Mouse (Mus musculus): ENCODE data around the gene Mak. TPM values are rescaled to one million over a fixed set of nuclear protein-coding genes. Genes with fewer than 3 reads are reported as not detected.
A peak's percentile ranks its signal among the peaks of the same experiment; 100 is the strongest.

The Mak gene
- polyA plus RNA-seq, 1 experiment from 2014 or later = 0.07 TPM

- 79% methylated on average over 10 of the region's 10 CpGs for WGBS
- no peak for TF ChIP-seq CTCF (IDR thresholded peaks at IDR 0.05; ENCODE audit: low read depth)
- H3K27ac ChIP-seq (ENCODE audit: low read depth, low read length) = no peak overlapping the region
- H3K4me1 ChIP-seq (replicated peaks; ENCODE audit: control insufficient read depth, insufficient read depth, low read length) = no peaks in the 10 kb centered on the region
- H3K4me3 ChIP-seq (ENCODE audit: low read depth, low read length) = no peak overlapping the region
- no peak overlapping the region for H3K4me2 ChIP-seq (replicated peaks; ENCODE audit: low read depth)
- no peaks in the 10 kb centered on the region for H3K36me3 ChIP-seq (ENCODE audit: control insufficient read depth, insufficient read depth)
- no peak for ATAC-seq
- no peaks in the 10 kb centered on the region for H3K9me3 ChIP-seq (ENCODE audit: control insufficient read depth)
- H3K27me3 ChIP-seq (replicated peaks; ENCODE audit: control insufficient read depth, insufficient read depth, low read length) = 0 out of 2 replicates have a peak, but pooled peaks cover 2% of the 10 kb centered on the region
- H3K9ac ChIP-seq (ENCODE audit: low read depth, low read length) = no peak overlapping the region
These were observed 14.7 kb upstream of the Mak start for GRCm38 (mm10) chr13:41094160-41094559.

DNA sequence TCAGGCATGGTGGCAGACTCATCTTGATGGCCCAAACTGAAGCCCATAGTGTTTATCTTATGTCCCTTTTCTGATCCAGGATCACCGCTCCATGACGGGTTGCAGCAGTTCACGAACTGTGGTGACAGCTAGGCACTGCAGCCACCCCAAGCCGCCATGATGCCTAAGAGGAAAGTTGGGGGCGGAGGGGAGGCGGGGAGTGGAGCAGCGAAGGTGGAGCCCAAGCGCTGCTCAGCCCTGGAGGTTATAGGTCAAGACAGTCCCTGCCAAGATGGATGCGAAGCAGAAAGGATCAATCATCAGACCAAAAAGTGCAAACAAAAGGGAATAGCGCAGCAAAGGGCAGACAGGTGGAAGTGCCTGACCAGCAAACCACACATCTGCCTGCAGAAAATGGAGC is 11.8 kb upstream of the Mak start:
- no peak overlapping the region for H3K27ac ChIP-seq (ENCODE audit: low read depth, low read length)
- H3K9me3 ChIP-seq (ENCODE audit: control insufficient read depth) = no peaks in the 10 kb centered on the region
- no peak overlapping the region for H3K4me3 ChIP-seq (ENCODE audit: low read depth, low read length)
- no peak overlapping the region for H3K9ac ChIP-seq (ENCODE audit: low read depth, low read length)
- 26% methylated on average over 10 of the region's 10 CpGs for WGBS
- H3K4me2 ChIP-seq (replicated peaks; ENCODE audit: low read depth) = no peak overlapping the region
- H3K27me3 ChIP-seq (replicated peaks; ENCODE audit: control insufficient read depth, insufficient read depth, low read length) = 0 out of 2 replicates have a peak, but pooled peaks cover 2% of the 10 kb centered on the region
- no peak for ATAC-seq
- H3K4me1 ChIP-seq (replicated peaks; ENCODE audit: control insufficient read depth, insufficient read depth, low read length) = no peaks in the 10 kb centered on the region
- H3K36me3 ChIP-seq (ENCODE audit: control insufficient read depth, insufficient read depth) = no peaks in the 10 kb centered on the region
- no peak for TF ChIP-seq CTCF (IDR thresholded peaks at IDR 0.05; ENCODE audit: low read depth)

DNA sequence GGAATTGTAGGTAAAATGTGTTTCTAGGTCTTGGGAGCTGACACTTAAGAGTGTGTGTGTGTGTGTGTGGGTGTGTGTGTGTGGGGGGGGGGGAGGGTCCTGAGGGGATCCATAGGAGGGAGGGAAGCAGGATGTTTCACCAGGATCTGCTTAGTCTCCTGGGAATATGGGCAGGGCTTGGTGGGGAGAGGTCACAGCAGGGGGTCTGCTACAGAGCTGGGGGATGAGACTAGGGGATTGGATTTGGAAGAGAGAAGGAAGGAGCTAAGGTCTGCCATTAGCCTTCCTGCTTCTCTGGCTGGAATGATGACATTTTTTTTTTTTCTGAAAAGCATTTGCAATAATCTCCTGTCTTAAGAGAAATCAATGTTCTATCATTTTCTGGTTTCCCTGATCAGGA is 9.2 kb upstream of the Mak start:
- H3K36me3 ChIP-seq (ENCODE audit: control insufficient read depth, insufficient read depth) = no peaks in the 10 kb centered on the region
- no peak for ATAC-seq
- no peak overlapping the region for H3K27ac ChIP-seq (ENCODE audit: low read depth, low read length)
- no peak overlapping the region for H3K4me2 ChIP-seq (replicated peaks; ENCODE audit: low read depth)
- H3K9me3 ChIP-seq (ENCODE audit: control insufficient read depth) = no peaks in the 10 kb centered on the region
- H3K4me3 ChIP-seq (ENCODE audit: low read depth, low read length) = no peak overlapping the region
- TF ChIP-seq CTCF (IDR thresholded peaks at IDR 0.05; ENCODE audit: low read depth) = no peak
- 0 out of 2 replicates have a peak, but pooled peaks cover 2% of the 10 kb centered on the region for H3K27me3 ChIP-seq (replicated peaks; ENCODE audit: control insufficient read depth, insufficient read depth, low read length)
- H3K4me1 ChIP-seq (replicated peaks; ENCODE audit: control insufficient read depth, insufficient read depth, low read length) = no peaks in the 10 kb centered on the region
- H3K9ac ChIP-seq (ENCODE audit: low read depth, low read length) = no peak overlapping the region

DNA sequence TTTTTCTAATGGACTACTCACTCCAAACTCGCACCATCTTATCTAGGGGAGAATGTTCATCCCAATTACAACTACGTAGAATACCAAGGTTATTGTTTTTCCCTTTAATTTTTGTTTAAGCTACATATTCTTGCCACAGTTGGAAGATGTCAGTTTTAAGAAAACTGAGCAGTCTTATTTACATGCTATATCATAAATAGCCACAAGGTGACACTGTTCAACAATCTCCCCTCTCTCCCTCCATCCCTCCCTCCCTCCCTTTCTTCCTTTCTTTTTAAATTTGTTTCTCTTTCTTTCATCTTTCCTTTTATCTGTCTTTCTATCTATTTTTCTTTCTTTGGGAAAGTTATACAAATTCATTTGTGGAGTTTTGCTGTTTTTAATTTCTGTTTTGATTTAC is 5.6 kb upstream of the Mak start:
- no peaks in the 10 kb centered on the region for H3K9me3 ChIP-seq (ENCODE audit: control insufficient read depth)
- H3K4me3 ChIP-seq (ENCODE audit: low read depth, low read length) = no peak overlapping the region
- H3K9ac ChIP-seq (ENCODE audit: low read depth, low read length) = no peak overlapping the region
- H3K36me3 ChIP-seq (ENCODE audit: control insufficient read depth, insufficient read depth) = no peaks in the 10 kb centered on the region
- no peaks in the 10 kb centered on the region for H3K4me1 ChIP-seq (replicated peaks; ENCODE audit: control insufficient read depth, insufficient read depth, low read length)
- H3K4me2 ChIP-seq (replicated peaks; ENCODE audit: low read depth) = no peak overlapping the region
- WGBS = 23% methylated on average over 2 of the region's 2 CpGs
- H3K27me3 ChIP-seq (replicated peaks; ENCODE audit: control insufficient read depth, insufficient read depth, low read length) = no peaks in the 10 kb centered on the region
- H3K27ac ChIP-seq (ENCODE audit: low read depth, low read length) = no peak overlapping the region
- TF ChIP-seq CTCF (IDR thresholded peaks at IDR 0.05; ENCODE audit: low read depth) = peak; percentile 76
- ATAC-seq = no peak

- H3K9ac ChIP-seq (ENCODE audit: low read depth, low read length) = no peak overlapping the region
- no peaks in the 10 kb centered on the region for H3K36me3 ChIP-seq (ENCODE audit: control insufficient read depth, insufficient read depth)
- TF ChIP-seq CTCF (IDR thresholded peaks at IDR 0.05; ENCODE audit: low read depth) = no peak
- H3K9me3 ChIP-seq (ENCODE audit: control insufficient read depth) = no peaks in the 10 kb centered on the region
- WGBS = 78% methylated on average over 3 of the region's 3 CpGs
- no peak for ATAC-seq
- H3K4me3 ChIP-seq (ENCODE audit: low read depth, low read length) = no peak overlapping the region
- H3K27ac ChIP-seq (ENCODE audit: low read depth, low read length) = no peak overlapping the region
- no peaks in the 10 kb centered on the region for H3K27me3 ChIP-seq (replicated peaks; ENCODE audit: control insufficient read depth, insufficient read depth, low read length)
- H3K4me1 ChIP-seq (replicated peaks; ENCODE audit: control insufficient read depth, insufficient read depth, low read length) = no peaks in the 10 kb centered on the region
- H3K4me2 ChIP-seq (replicated peaks; ENCODE audit: low read depth) = no peak overlapping the region
These were observed 5.0 kb upstream of the Mak start for GRCm38 (mm10) chr13:41084521-41084920.

DNA sequence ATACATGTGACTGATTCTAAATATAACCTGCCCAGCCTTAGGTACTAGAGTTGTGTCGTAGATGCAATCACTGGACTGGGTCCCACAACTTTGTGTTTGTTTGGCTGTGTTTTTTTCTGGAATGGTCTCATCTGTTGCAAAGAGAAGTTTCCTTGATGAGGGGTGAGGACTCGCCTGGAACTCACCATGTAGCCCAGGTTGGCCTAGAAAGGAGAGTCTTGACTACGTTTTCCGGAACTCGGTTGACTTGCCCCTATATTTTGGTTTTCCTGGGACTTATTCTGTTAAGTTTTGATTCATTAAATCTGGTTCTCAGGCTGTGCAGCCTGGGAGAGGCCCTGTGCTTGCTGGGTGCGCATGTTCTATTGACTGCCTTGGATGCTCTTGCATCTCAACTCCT is 1.2 kb upstream of the Mak start:
- no peak for TF ChIP-seq CTCF (IDR thresholded peaks at IDR 0.05; ENCODE audit: low read depth)
- WGBS = 93% methylated on average over 6 of the region's 6 CpGs

GRCm38 (mm10) chr13:41079859-41080258 is 353 bp upstream of the Mak start:
- no peaks in the 10 kb centered on the region for H3K36me3 ChIP-seq (ENCODE audit: control insufficient read depth, insufficient read depth)
- H3K9me3 ChIP-seq (ENCODE audit: control insufficient read depth) = no peaks in the 10 kb centered on the region
- no peaks in the 10 kb centered on the region for H3K4me1 ChIP-seq (replicated peaks; ENCODE audit: control insufficient read depth, insufficient read depth, low read length)
- 43% methylated on average over 5 of the region's 5 CpGs for WGBS
- no peak overlapping the region for H3K4me3 ChIP-seq (ENCODE audit: low read depth, low read length)
- peak overlapping the region; percentile 81 for H3K4me2 ChIP-seq (replicated peaks; ENCODE audit: low read depth)
- H3K27me3 ChIP-seq (replicated peaks; ENCODE audit: control insufficient read depth, insufficient read depth, low read length) = peaks cover 19% of the 10 kb centered on the region
- H3K9ac ChIP-seq (ENCODE audit: low read depth, low read length) = no peak overlapping the region
- ATAC-seq = peak; percentile 26; the same call in 1 of the 2 replicates
- no peak for TF ChIP-seq CTCF (IDR thresholded peaks at IDR 0.05; ENCODE audit: low read depth)
- no peak overlapping the region for H3K27ac ChIP-seq (ENCODE audit: low read depth, low read length)

More for the DNA sequence above, 1.2 kb upstream of the Mak start:
- H3K27ac ChIP-seq (ENCODE audit: low read depth, low read length) = no peak overlapping the region
- no peaks in the 10 kb centered on the region for H3K9me3 ChIP-seq (ENCODE audit: control insufficient read depth)
- H3K4me2 ChIP-seq (replicated peaks; ENCODE audit: low read depth) = no peak overlapping the region
- H3K9ac ChIP-seq (ENCODE audit: low read depth, low read length) = no peak overlapping the region
- no peaks in the 10 kb centered on the region for H3K4me1 ChIP-seq (replicated peaks; ENCODE audit: control insufficient read depth, insufficient read depth, low read length)
- H3K4me3 ChIP-seq (ENCODE audit: low read depth, low read length) = no peak overlapping the region
- H3K36me3 ChIP-seq (ENCODE audit: control insufficient read depth, insufficient read depth) = no peaks in the 10 kb centered on the region
- H3K27me3 ChIP-seq (replicated peaks; ENCODE audit: control insufficient read depth, insufficient read depth, low read length) = peaks cover 19% of the 10 kb centered on the region
- no peak for ATAC-seq
